Mouse (Mus musculus) lung, embryonic 16.5 days (tissue): ENCODE measurements around the gene Fbxl16. TPM values are rescaled to one million over a fixed set of nuclear protein-coding genes. Genes with fewer than 3 reads are reported as not detected.

Experiments used
- ATAC-seq: fragments of 200-750 bp; cut with Nextera tagmentation; 2 replicates; pipeline ENCODE4 v1.8.0; 2017; ENCODE audit warnings: low read depth, mild to moderate bottlenecking, moderate library complexity
- H3K27ac ChIP-seq: fragments of 300-500 bp; sonication (generic); 2 replicates; pipeline ENCODE4 v1.5.1; 2014; ENCODE audit warnings: mild to moderate bottlenecking, control low read depth, low read length
- H3K27me3 ChIP-seq: fragments of 300-500 bp; sonication (generic); 2 replicates; pipeline ENCODE4 v1.6.1; 2014; ENCODE audit warnings: low read depth, low read length, mixed read lengths; ENCODE audit not compliant: control insufficient read depth, insufficient read depth
- H3K36me3 ChIP-seq: fragments of 300-500 bp; sonication (generic); 2 replicates; pipeline ENCODE4 v1.6.1; 2014; ENCODE audit warnings: low read length; ENCODE audit not compliant: control insufficient read depth, insufficient read depth
- H3K4me1 ChIP-seq: fragments of 300-500 bp; sonication (generic); replicated peaks from 2 replicates; pipeline ENCODE4 v1.6.1; 2014; ENCODE audit warnings: low read length, mixed read lengths; ENCODE audit not compliant: control insufficient read depth, insufficient read depth
- H3K4me2 ChIP-seq: fragments of 300-500 bp; sonication (generic); 2 replicates; pipeline ENCODE4 v1.6.1; 2014; ENCODE audit warnings: low read depth, low read length, control low read depth
- H3K4me3 ChIP-seq: fragments of 300-500 bp; sonication (generic); 2 replicates; pipeline ENCODE4 v1.5.1; 2014; ENCODE audit warnings: mild to moderate bottlenecking, low read length, control low read depth
- H3K9ac ChIP-seq: fragments of 300-500 bp; sonication (generic); 2 replicates; pipeline ENCODE4 v1.6.1; 2014; ENCODE audit warnings: low read length, control low read depth
- H3K9me3 ChIP-seq: fragments of 300-500 bp; sonication (generic); 2 replicates; pipeline ENCODE4 v1.6.1; 2016; ENCODE audit warnings: low read length; ENCODE audit not compliant: control insufficient read depth
- WGBS: fragments of 180-500 bp; shearing (Covaris S2); extraction: QIAGEN DNeasy Blood & Tissue Kit; methylation state at CpG from one replicate; pipeline ENCODE4 v1.1.7; 2014; 5-methylcytosine and 5-hydroxymethylcytosine counted together
- polyA plus RNA-seq: library from polyadenylated mRNA; unstranded; fragments of >200 nt; fragmentation: Nextera tagmentation; extraction: Ambion mirVana; gene quantifications from 2 replicates; pipeline ENCODE4 v1.2.1, GENCODE M21; 2015

Gene Fbxl16
- polyA plus RNA-seq, 1 experiment from 2014 or later = 1.1 TPM

DNA sequence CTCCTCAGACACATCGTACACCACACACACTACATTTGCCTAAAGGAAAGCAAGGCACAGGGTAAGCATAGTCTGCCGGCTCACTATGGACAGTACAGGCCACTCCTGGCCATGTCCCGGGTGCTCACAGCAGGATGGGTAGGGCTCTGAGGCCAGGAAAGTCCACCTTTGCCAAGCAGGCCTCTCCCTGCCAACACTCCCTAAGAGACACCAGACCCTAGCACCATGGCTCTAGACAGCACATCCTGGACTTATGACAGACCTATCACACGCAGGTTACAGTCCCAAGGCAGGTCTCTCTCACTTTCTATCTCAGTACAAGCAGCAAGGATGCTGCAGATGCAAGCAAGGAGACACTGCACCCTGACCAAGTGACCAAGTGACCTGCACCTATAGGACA lies 34.2 kb downstream of the Fbxl16 start:
- no peaks in the 10 kb centered on the region for H3K9me3 ChIP-seq
- peaks cover 12% of the 10 kb centered on the region for H3K4me1 ChIP-seq
- peak overlapping the region; percentile 87; the same call in 1 of the 2 replicates for H3K4me2 ChIP-seq
- ATAC-seq = no peak
- H3K27ac ChIP-seq = no peak overlapping the region
- H3K27me3 ChIP-seq = no peaks in the 10 kb centered on the region
- H3K36me3 ChIP-seq = peaks cover 30% of the 10 kb centered on the region
- 88% methylated on average over 4 of the region's 4 CpGs for WGBS
- H3K9ac ChIP-seq = peak overlapping the region; percentile 76
- peak overlapping the region; percentile 81 for H3K4me3 ChIP-seq

DNA sequence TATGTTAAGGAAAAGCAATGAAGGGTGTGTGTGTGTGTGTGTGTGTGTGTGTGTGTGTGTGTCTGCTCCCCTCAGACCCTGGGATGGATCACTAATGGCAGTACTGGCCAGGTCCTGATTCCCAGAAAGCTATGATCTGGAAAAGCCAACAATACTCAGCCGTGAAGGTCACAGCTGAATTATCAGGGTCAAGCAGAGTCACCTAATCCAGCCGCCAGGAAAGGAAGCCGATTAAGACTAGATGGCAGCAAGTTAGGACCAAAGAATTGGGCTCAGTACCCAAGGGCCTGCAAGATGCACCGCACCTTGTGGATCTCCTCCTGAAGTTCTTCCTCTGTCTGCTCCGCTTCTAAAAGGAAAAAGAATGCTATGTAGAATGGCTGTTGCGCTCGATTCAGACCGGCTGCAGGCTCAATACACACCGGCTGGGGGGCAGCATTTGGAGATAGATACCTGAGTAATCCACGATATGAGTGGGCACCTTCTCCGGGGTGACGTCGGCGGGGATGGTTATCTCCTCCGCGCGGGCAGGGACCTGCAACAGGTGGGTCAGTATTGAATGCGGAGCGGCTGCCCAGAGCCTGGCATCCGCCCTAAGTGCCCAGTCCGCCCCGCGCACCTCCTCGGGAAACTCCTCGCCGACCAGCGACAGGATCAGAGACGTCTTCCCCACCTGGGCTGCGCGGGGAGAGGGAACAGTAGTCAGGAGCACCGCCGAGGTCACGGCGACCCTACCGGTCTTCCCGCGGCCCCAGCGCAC lies 34.9 kb downstream of the Fbxl16 start:
- H3K36me3 ChIP-seq = peaks cover 29% of the 10 kb centered on the region
- 1% methylated on average over 37 of the region's 38 CpGs for WGBS
- H3K4me2 ChIP-seq = peak overlapping the region; percentile 87
- H3K27me3 ChIP-seq = no peaks in the 10 kb centered on the region
- H3K9ac ChIP-seq = peak overlapping the region; percentile 76
- ATAC-seq = no peak
- no peaks in the 10 kb centered on the region for H3K9me3 ChIP-seq
- peak overlapping the region; percentile 81 for H3K4me3 ChIP-seq
- H3K4me1 ChIP-seq = peaks cover 12% of the 10 kb centered on the region
- H3K27ac ChIP-seq = peak overlapping the region; percentile 67

DNA sequence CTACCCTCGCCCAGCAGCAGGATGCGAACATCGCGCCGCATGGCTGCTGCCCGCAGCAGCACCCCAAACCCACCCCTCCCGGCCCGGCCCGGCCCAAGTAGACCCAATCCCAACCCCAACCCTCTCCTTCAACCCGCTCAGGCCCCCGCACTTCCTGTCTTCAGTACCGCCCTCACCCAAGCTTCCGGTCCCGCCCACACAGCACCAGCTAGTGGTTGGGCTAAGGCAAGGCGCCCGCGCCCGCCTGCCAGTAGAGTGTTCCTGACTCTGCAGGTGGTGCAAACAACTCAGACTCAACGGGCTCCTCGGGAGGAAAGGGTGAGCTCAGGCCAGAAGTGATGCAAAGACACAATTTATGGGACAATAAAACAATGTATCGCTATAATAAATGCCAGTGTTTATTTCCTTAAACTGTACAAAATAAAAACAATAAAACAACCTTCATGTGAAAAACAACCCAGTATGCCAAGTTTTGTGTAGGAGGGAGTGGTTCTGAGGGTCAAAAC lies 35.6 kb downstream of the Fbxl16 start, which contains the start of gene Rhot2:
Gene Rhot2 (minus strand): TSS at position 456 of the 506 bp plus-strand sequence.
- peaks cover 12% of the 10 kb centered on the region for H3K4me1 ChIP-seq
- H3K9ac ChIP-seq = peak within 1 kb of the TSS; percentile 76
- H3K9me3 ChIP-seq = no peaks in the 10 kb centered on the region
- peak within 1 kb of the TSS; percentile 87 for H3K4me2 ChIP-seq
- under 1% methylated on average over 21 of the region's 21 CpGs for WGBS
- H3K27me3 ChIP-seq = no peaks in the 10 kb centered on the region
- peak; percentile 97 for ATAC-seq
- H3K27ac ChIP-seq = peak within 1 kb of the TSS; percentile 67
- H3K4me3 ChIP-seq = peak within 1 kb of the TSS; percentile 81
- peaks cover 27% of the 10 kb centered on the region for H3K36me3 ChIP-seq

DNA sequence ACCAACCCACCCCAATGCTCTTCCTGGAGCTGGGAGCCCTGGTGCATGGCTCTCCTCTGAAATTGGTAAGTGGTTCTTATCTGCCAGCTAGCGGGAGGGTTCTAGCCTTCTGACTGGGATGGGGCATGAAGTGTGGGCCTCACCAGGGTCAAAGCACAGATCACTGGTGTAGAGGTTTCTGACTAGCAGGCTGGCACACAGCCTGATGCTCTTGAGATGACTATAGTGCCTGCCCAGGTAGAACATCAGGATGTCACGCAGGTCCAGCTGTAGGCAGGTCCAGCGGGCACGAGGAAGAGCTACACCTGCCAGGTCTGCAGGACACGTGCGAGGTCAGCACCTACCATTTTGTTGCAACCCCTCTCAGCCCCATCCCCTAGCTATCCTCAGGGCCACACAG lies 51.3 kb downstream of the Fbxl16 start:
- WGBS = 86% methylated on average over 6 of the region's 6 CpGs
- peak overlapping the region; percentile 90 for H3K9ac ChIP-seq
- peak overlapping the region; percentile 69 for H3K4me3 ChIP-seq

DNA sequence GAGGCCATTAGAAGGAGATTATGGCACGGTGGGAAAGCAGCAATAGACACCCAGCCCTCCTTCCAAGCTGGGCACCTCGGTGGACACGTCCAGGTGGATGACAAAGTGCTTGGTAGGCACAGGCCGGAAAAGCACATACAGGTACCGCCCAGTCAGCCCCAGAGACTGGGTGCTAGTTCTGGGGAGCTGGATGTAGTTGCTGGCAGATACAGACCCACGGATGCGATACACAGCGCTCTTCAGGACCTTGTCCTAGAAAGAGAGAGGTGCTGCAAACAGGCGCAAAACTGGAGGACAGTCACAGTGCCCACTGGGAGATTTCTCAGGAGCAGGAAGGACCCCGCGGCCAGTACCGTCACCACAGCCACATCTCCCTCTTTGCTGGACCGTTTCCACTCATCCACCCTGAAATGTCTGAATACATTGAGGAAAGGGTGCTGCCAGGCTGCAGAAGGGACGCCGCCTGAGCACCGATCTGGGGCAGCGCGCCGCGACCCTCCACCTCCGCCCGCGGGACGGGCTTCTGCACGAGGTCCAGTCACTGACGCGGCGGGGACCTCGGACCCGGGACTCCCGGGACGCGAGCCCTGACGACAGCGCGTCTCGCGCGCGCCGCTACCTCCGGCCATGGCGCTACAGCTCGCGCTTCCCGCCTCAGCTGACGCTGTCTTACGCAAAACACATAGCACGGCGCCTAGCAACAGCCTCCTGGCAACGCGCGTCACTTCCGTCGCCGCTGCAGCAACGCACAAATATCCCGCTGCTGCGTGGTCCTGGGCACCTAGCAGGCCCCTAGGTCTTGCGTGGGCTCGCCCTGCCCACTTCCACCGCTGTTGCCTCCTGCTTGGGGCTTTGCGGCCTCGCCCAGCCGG lies 52.2 kb downstream of the Fbxl16 start, which contains the start of gene Wdr90:
Gene Wdr90 (minus strand): TSS at position 670 of the 872 bp plus-strand sequence.
- H3K36me3 ChIP-seq = 0 out of 2 replicates have a peak, but pooled peaks cover 3% of the 10 kb centered on the region
- H3K9me3 ChIP-seq = no peaks in the 10 kb centered on the region
- peak within 1 kb of the TSS; percentile 90 for H3K9ac ChIP-seq
- H3K4me2 ChIP-seq = peak within 1 kb of the TSS; percentile 83
- H3K27ac ChIP-seq = peak within 1 kb of the TSS; percentile 84
- peak within 1 kb of the TSS; percentile 69 for H3K4me3 ChIP-seq
- ATAC-seq = peak; percentile 96
- WGBS = 2% methylated on average over 65 of the region's 65 CpGs
- H3K4me1 ChIP-seq = peaks cover 12% of the 10 kb centered on the region
- H3K27me3 ChIP-seq = no peaks in the 10 kb centered on the region

More for the DNA sequence above, 51.3 kb downstream of the Fbxl16 start:
- Histone ChIP-seq H3K9me3 (no peaks in the 10 kb centered on the region), H3K27me3 (no peaks in the 10 kb centered on the region), H3K36me3 (0 out of 2 replicates have a peak, but pooled peaks cover 3% of the 10 kb centered on the region), H3K4me2 (peak overlapping the region; percentile 83), H3K27ac (no peak overlapping the region), H3K4me1 (peaks cover 12% of the 10 kb centered on the region)
- no peak for ATAC-seq

DNA sequence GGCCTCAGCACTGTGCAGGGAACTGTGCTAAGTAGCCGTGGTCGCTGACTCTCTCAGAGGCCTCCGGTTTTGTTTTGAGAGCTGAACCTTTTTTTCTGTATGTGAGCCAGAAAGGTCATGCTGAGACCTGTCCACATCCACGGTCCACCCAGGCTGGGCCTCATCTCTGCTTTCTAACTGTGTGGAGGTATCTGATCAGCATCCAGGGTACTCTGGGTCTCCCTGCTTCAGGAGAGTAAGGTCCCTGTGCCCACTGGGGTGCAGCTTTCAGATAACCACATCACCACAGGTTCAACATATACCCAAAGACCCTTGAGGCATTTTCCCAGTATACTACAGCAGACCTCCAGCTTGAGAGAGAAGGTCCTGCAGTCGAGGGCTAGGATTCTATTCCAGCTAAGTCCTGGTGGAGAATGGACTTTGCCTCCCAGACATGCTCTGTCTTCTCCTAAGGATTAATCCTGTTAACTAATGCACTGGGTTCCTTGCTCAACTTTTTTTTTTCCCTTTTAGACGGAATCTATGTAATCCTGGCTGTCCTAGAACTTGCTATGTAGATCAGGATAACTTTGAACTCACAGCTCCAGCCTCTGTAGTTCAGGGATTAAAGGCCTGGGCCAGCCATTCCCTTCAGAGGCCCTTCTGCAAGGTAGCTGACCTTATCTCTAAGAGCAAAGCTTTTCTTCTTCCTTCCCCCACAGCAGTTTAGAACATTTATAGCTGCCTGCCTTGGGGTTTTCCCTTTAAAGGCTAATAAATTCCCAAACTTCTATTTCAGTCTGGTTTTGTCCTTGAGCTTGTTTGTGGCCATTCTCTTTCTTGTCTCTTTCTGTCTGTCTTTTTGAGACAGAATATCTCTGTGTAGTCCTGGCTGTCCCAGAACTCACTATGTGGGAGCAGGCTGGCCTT lies 53.1 kb downstream of the Fbxl16 start:
- H3K4me2 ChIP-seq = peak overlapping the region; percentile 83
- peaks cover 12% of the 10 kb centered on the region for H3K4me1 ChIP-seq
- peak overlapping the region; percentile 90 for H3K9ac ChIP-seq
- peak overlapping the region; percentile 69 for H3K4me3 ChIP-seq
- ATAC-seq = no peak; the same call in 1 of the 2 replicates
- H3K36me3 ChIP-seq = 0 out of 2 replicates have a peak, but pooled peaks cover 3% of the 10 kb centered on the region
- H3K27ac ChIP-seq = peak overlapping the region; percentile 84
- no peaks in the 10 kb centered on the region for H3K27me3 ChIP-seq
- WGBS = 11% methylated on average over 6 of the region's 6 CpGs
- H3K9me3 ChIP-seq = no peaks in the 10 kb centered on the region

DNA sequence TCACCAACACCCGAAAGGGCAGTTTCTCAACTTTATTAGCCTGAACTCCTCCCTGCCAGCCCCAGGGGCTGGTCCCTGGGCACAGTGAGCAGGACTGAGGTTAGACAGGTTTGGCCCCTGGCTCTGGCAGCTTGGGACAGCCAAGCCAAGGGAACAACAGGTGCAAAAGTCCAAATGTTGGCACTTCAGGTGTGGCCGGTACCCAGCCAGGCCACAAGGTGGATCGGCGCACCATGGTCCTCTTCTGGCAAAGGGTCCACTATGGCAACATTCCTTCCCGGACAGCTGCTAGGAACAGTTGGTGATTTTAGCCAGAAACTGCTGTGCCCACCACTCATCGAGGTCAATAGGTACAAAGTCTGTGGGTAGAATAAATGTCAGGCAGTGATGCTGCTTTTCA lies 54.8 kb downstream of the Fbxl16 start:
- Histone ChIP-seq H3K4me1 (peaks cover 17% of the 10 kb centered on the region), H3K36me3 (0 out of 2 replicates have a peak, but pooled peaks cover 3% of the 10 kb centered on the region), H3K27ac (no peak overlapping the region), H3K4me3 (no peak overlapping the region), H3K9me3 (no peaks in the 10 kb centered on the region), H3K9ac (no peak overlapping the region), H3K27me3 (no peaks in the 10 kb centered on the region), H3K4me2 (no peak overlapping the region)
- 80% methylated on average over 6 of the region's 6 CpGs for WGBS
- no peak for ATAC-seq

DNA sequence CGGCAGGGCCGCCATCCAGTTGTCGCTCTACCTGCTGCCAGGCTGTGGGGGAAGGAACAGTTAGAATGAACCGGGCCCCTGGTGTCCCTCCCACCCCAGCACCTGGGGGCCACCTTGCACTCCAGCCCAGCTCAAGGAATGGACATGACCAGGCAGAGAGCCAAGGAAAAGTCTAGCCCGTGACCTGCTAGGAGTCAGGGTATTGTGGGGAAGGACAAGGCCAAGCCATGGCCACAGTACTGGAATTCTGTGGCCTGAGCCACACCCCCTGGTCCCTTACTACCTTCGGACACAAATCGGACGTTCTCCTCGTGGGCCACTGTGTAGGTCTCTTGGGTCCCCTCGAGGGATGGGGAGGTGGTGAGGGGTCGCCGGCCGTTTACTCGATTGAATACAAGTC lies 55.4 kb downstream of the Fbxl16 start:
- Histone ChIP-seq H3K4me2 (no peak overlapping the region), H3K27me3 (no peaks in the 10 kb centered on the region), H3K9me3 (no peaks in the 10 kb centered on the region), H3K4me1 (peaks cover 22% of the 10 kb centered on the region), H3K27ac (no peak overlapping the region), H3K36me3 (no peaks in the 10 kb centered on the region), H3K9ac (no peak overlapping the region), H3K4me3 (no peak overlapping the region)
- WGBS = 87% methylated on average over 14 of the region's 14 CpGs
- ATAC-seq = no peak
